Mouse (Mus musculus) right cerebral cortex, postnatal 4 days (tissue): ENCODE measurements at regions not wholly inside any gene's neighbourhood (a gene's known extent, or its start where the extent isn't known, plus 50 kb on each side); places are given as distances from the start of the nearest gene placed in this dataset.

ENCODE experiments used
- DNase-seq: peaks from one replicate; pipeline ENCODE4 v3.0.0-alpha.2; 2022

- no peak for DNase-seq
These were observed 89.2 kb upstream of the Sesn3 start for GRCm38 (mm10) chr9:14185681-14186080.

DNA sequence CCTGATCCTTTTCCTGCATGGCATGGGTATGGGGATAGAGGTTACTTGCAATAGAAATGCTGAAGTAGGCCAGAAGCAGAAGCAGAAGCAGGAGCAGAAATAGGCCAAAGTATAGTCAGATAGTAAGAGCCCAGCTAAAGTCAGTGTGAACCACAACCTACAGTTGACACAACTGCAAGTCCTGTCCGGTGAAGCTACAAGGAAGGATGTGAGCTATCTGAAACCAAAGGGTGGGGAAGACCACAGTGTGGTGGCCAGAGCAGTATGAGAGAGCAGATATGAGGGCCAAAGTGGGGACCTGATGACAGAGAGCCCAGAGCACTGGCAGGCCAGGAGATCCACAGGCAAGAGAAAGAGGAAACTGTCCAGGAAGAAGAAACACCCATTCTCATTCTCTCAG lies 87.1 kb upstream of the Sesn3 start:
- no peak for DNase-seq

- no peak for DNase-seq
These were observed 86.4 kb upstream of the Sesn3 start for GRCm38 (mm10) chr9:14188504-14188903.

DNA sequence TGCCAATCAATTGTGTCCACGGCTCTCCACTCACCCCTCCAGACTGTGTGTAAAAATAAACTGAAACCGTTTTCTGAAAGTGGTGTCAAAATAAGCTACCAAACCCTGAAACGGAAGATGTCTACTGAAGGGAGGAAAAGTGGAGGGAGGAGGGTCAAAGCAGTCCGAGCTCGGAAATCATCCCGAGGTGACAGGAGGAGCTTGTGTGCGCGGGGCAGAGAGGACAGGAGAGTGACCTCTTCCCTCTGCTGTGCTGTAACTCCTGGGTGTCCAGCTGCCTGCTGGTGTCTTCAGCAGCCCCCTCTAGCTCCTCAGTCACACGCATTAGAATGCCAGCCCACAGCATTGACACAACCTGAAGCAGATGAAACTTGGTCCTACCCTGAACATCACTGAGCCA lies 84.2 kb upstream of the Sesn3 start:
- no peak for DNase-seq

GRCm38 (mm10) chr9:14194748-14195147 lies 80.1 kb upstream of the Sesn3 start:
- no peak for DNase-seq

- DNase-seq, result no peak
These were observed 75.8 kb upstream of the Sesn3 start for GRCm38 (mm10) chr9:14199116-14199515.

DNA sequence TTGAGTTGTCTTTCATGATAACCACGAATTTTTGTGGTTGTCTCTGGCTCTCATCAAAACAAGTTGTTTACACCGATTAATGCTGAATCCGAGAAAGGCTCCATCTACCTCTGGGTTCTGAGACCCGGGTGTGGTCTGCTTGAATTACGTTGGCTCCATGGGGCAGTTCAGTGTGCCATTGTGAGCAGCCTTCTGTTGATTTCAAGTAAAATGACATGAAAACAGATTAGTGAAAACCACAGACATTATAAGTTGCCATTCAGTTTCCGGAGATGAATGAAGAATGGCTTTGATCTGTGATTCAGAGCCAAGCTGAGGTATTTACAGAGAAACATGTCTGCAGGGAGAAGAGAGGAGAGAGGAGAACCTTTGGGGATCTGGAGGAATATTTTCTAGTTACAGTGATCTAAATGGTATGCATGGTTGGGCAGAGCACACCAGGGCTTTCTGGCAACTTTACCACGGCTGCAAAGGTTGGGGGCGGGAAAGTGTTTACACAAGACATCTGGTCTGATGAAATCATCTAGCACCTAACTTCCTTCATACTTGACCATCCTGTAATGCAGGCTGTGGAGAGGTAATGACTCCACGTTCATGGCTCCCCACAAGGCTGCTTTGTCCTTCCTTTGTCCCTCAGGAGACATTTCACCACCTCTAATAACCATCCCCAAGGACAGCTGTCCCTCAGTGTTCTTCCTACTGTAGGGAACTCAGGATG lies 74.7 kb upstream of the Sesn3 start:
- no peak for DNase-seq

GRCm38 (mm10) chr9:14200852-14201251 lies 74.0 kb upstream of the Sesn3 start:
- DNase-seq, result no peak

DNA sequence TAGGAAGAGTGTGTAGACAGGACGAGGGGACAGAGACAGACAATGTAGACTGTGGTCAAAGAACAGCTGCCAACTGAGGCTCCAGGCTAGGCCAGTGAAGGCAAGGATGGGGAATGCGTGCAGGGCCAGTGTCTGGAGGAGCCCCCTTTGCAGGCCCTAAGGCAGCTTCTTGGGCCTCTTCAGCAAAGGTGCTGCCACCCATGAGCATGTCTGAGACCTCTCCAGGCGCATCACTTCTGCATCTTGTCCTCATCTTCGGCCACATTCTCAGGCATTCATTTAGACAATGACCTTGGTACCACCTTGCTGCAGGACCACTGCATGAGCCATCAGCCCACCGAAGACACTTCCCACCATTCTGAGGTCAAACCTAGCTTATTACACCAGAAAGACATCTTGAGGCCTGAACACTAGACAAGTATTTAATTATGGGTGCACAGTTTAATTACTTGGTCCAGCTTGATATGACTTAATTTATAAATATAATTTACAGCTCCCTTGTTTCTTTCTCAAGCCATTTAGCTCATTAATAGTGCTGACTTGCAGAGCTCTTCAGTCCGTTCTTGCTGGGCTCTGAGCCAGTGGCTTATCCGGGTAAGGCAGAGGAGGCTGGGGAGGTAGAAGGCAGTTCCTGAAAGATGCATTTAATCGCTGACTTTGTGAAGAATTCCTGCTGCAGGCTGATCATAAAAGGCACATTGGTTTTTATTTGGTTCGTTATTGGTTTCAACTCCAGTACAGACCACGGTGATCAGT lies 72.1 kb upstream of the Sesn3 start:
- peak; percentile 11 for DNase-seq

GRCm38 (mm10) chr9:14203307-14203695 lies 71.6 kb upstream of the Sesn3 start:
- no peak for DNase-seq

DNA sequence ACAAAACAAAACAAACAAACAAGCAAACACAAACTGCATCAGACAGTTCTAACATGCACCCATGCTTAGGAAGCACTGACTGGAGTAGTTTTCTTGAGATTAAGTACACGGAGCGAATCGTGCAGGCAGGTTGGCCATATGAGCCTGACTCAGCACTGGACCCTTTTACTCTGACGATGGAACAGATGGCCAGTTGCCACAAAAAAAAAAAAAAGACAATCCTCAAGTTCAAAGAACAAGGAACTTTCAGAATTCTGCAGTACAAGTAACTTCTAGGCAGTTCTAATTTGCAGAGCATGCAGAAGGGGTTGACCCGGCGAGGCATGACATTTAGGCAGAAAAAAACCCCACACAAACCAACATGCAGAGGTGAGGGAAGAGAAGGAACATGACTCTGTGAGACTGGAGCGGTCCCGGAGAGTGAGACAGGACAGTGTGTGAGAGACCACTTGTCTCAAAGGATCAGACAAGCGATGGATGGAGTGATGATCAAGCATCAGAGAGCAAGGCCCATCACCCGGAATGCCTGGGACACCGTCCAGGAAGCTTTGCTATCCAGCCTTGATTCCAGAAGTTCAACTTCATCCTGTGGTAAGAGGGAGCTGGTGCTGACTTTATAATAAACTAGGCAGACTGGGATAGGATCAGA lies 71.0 kb upstream of the Sesn3 start:
- DNase-seq, result no peak

DNA sequence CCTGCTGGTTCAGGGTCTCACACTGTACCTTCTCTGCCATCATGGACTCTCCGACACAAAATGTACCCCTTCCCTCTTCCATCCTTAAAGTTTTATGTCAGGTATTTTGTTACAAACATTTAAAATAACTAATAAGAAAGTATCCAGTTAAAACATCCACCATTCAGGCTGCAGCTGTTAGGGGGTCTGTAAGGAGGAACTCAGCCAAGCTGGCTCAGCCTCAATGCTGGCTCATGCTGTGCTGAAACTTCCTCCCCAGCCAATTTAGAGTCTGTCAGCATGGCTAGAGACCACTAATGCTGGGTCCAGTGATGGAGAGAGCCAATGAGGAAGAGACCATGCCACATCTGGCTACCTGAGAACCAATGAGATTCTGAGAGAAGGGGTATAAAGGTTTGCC lies 70.0 kb upstream of the Sesn3 start:
- no peak for DNase-seq

GRCm38 (mm10) chr9:14206838-14207560 lies 67.9 kb upstream of the Sesn3 start:
- no peak for DNase-seq

DNA sequence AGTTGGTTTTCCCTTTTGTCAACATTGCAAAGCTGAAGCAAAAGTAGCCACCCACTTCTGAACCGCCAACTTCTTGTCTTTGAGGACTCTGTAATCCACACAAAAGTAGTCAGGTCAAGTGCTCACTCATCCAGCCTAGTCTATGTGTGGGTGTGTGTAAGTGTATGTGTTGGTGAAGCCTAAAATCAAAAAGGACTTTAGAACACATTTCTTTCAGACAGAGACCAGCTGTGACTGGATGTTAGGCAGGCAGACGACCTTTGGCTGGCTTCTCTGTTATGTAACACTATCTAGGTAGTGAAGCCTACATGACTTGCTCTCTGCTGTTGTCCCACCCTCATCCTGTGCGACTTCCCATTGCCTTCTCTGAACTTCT lies 67.3 kb upstream of the Sesn3 start:
- DNase-seq, result no peak

DNA sequence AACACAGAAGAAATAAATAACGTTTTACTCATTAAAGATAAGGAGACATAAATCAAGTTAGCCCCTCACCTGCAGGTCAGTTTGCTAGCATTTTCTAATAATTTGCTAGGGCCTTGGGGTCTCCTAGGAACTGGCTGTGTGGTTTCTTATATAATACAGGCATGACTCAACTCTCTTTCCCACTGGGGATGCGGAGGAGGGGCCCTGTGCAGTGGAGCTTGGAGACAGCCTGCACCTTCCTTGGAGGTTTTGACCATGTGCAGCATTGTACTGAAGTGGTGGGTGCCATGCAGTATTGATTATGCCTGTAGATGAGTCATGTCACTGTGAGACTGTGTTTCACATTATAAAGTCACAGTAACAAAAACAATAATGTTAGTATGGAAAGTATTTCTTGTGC lies 61.6 kb upstream of the Sesn3 start:
- DNase-seq, result no peak

GRCm38 (mm10) chr9:14215171-14215782 lies 59.6 kb upstream of the Sesn3 start:
- no peak for DNase-seq

DNA sequence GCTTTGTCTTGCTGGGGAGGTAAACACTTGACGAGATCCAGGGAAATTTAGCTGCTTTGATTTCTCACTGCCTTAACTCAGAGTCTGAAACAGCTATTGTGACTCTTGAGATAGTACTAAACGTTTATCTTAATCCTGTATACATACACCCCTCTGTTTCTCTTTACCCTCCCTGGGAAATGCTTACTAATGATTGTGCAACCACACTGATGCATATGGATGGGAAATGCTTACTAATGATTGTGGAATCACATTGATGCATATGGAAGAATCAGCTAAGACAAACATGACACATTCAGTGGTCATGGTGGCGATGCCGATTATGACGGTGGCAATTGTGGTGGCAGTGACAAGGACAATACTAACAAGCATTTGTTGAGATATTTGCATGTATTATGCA lies 58.9 kb upstream of the Sesn3 start:
- DNase-seq, result no peak

GRCm38 (mm10) chr9:14222936-14223335 lies 51.9 kb upstream of the Sesn3 start:
- DNase-seq, result no peak
